In genomic region chr13:25018316-25018715, GRCm38 (mm10) we compare ENCODE assay signal across 9 mouse cellular contexts. TPM values are rescaled to one million over a fixed set of nuclear protein-coding genes. Genes with fewer than 3 reads are reported as not detected.
A peak's percentile ranks its signal among the peaks of the same experiment; 100 is the strongest.
DNase-seq lines count a peak whose midpoint lies in the region; ATAC-seq and TF ChIP-seq lines count a peak whose summit lies in the region.
"Had no signal": no experiment of that assay in that cellular context is flagged by ENCODE, and none has a peak within 500 bp of the region (broad histone marks: within the 10 kb centered on the region; RNA-seq: fewer than 3 reads in every experiment).

No protein-coding gene starts in this region.

- TF ChIP-seq CTCF in liver, embryonic 14.5 days (IDR thresholded peaks at IDR 0.05; ENCODE audit: low read depth): no peak

- ATAC-seq in kidney, embryonic 15.5 days (replicated peaks; ENCODE audit: low FRiP score): no peak
- ATAC-seq in embryonic facial prominence, embryonic 13.5 days (ENCODE audit: insufficient number of reproducible peaks, insufficient read depth, low FRiP score, low TSS enrichment, low read depth): no peak
- ATAC-seq in liver, embryonic 14.5 days (ENCODE audit: insufficient read depth): no peak

- peak overlapping the region; percentile 89; the same call in 1 of the 2 replicates for H3K4me2 ChIP-seq in kidney, embryonic 15.5 days
- peak overlapping the region; percentile 76 for H3K4me2 ChIP-seq in embryonic facial prominence, embryonic 13.5 days
- peak overlapping the region; percentile 89 for H3K4me2 ChIP-seq in liver, embryonic 14.5 days (ENCODE audit: low read depth)

- H3K27me3 ChIP-seq in kidney, embryonic 15.5 days: no peaks in the 10 kb centered on the region
- no peaks in the 10 kb centered on the region for H3K27me3 ChIP-seq in embryonic facial prominence, embryonic 13.5 days
- no peaks in the 10 kb centered on the region for H3K27me3 ChIP-seq in liver, embryonic 14.5 days (ENCODE audit: control insufficient read depth, insufficient read depth, low read length)

- peak overlapping the region; percentile 82 for H3K9ac ChIP-seq in kidney, embryonic 15.5 days
- peak overlapping the region; percentile 89; the same call in 1 of the 2 replicates for H3K9ac ChIP-seq in embryonic facial prominence, embryonic 13.5 days
- H3K9ac ChIP-seq in liver, embryonic 14.5 days (replicated peaks): no peak overlapping the region; the same call in 1 of the 2 replicates

- no peaks in the 10 kb centered on the region for H3K9me3 ChIP-seq in kidney, embryonic 15.5 days (replicated peaks)
- no peaks in the 10 kb centered on the region for H3K9me3 ChIP-seq in embryonic facial prominence, embryonic 13.5 days
- no peaks in the 10 kb centered on the region for H3K9me3 ChIP-seq in liver, embryonic 14.5 days (ENCODE audit: control insufficient read depth, low read length)

- no peak for DNase-seq in kidney, adult 8-10 months
- DNase-seq in liver, embryonic 14.5 days (ENCODE audit: low read depth in 3 of 3, low spot score in 3 of 3): no peak
- DNase-seq in right cerebral cortex, postnatal 25 days: no peak
- DNase-seq in cerebellum, adult 11 months: no peak
- DNase-seq: adrenal gland, postnatal 10 days; cerebellum, postnatal 36 days had no signal

- H3K4me1 ChIP-seq in kidney, embryonic 15.5 days: peaks cover 19% of the 10 kb centered on the region
- peaks cover 10% of the 10 kb centered on the region for H3K4me1 ChIP-seq in brown adipose tissue, adult 24 weeks (ENCODE audit: control insufficient read depth, insufficient read depth, insufficient read length, low read length)
- H3K4me1 ChIP-seq in embryonic facial prominence, embryonic 13.5 days: peaks cover 14% of the 10 kb centered on the region
- H3K4me1 ChIP-seq in liver, embryonic 14.5 days (replicated peaks; ENCODE audit: control insufficient read depth in 2 of 2, insufficient read depth in 2 of 2, low read length in 1 of 2): peaks cover 6 to 15% of the 10 kb centered on the region in 2 experiments

- TF ChIP-seq EP300 in liver, embryonic 14.5 days (IDR thresholded peaks at IDR 0.05; ENCODE audit: low read depth): no peak

- H3K36me3 ChIP-seq in kidney, embryonic 15.5 days: peaks cover 7% of the 10 kb centered on the region; the same call in 1 of the 2 replicates
- H3K36me3 ChIP-seq in embryonic facial prominence, embryonic 13.5 days: peaks cover 13% of the 10 kb centered on the region; the same call in 1 of the 2 replicates
- H3K36me3 ChIP-seq in liver, embryonic 14.5 days (replicated peaks; ENCODE audit: control insufficient read depth, insufficient read depth, low read depth): no peaks in the 10 kb centered on the region; the same call in 1 of the 2 replicates

- H3K4me3 ChIP-seq in kidney, embryonic 15.5 days (replicated peaks): peak overlapping the region; percentile 82; the same call in 1 of the 2 replicates
- H3K4me3 ChIP-seq in brown adipose tissue, adult 24 weeks (ENCODE audit: insufficient read depth, low read depth, low read length): 0 out of 2 replicates have a peak overlapping the region, but pooled peaks have one; percentile 11
- no peak overlapping the region; the same call in 1 of the 2 replicates for H3K4me3 ChIP-seq in embryonic facial prominence, embryonic 13.5 days
- H3K4me3 ChIP-seq in liver, embryonic 14.5 days (ENCODE audit: insufficient read depth in 1 of 2, low read depth in 2 of 2, low read length in 2 of 2): no peak overlapping the region; a peak in 1 of 4 replicates

- H3K27ac ChIP-seq in kidney, embryonic 15.5 days: no peak overlapping the region
- H3K27ac ChIP-seq in brown adipose tissue, adult 24 weeks (replicated peaks; ENCODE audit: low read depth, low read length): no peak overlapping the region
- no peak overlapping the region for H3K27ac ChIP-seq in embryonic facial prominence, embryonic 13.5 days
- H3K27ac ChIP-seq in liver, embryonic 14.5 days: no peak overlapping the region

- WGBS in kidney, embryonic 15.5 days: 93% methylated on average over 9 of the region's 9 CpGs
- 94% methylated on average over 9 of the region's 9 CpGs for WGBS in embryonic facial prominence, embryonic 13.5 days
- WGBS in liver, embryonic 14.5 days (ENCODE audit: insufficient replicate concordance): 82% methylated on average over 9 of the region's 9 CpGs

RNA-seq across cellular contexts. Expression of gene Mrs2, which starts 1.9 kb away (rescaled TPM):
- polyA plus RNA-seq in kidney, embryonic 15.5 days (2015; fragmentation: Nextera tagmentation; extraction: Ambion mirVana): 15.1 and 17.4 TPM in 2 replicates
- polyA plus RNA-seq in brown adipose tissue, adult 24 weeks (2012; ENCODE audit: insufficient read depth, insufficient read length, missing spikeins): 35.9 and 46.7 TPM in 2 replicates
- polyA plus RNA-seq in embryonic facial prominence, embryonic 13.5 days (2015; fragmentation: Nextera tagmentation; extraction: Ambion mirVana): 14.0 and 15.1 TPM in 2 replicates
- polyA plus RNA-seq in liver, embryonic 14.5 days (2012; rRNA removed): 4.9 and 8.4 TPM in 2 replicates
- 16.6 and 17.7 TPM in 2 replicates for polyA plus RNA-seq in liver, embryonic 14.5 days (2014; fragmentation: Nextera tagmentation; extraction: Ambion mirVana)

RNA-seq across cellular contexts. Expression of gene Dcdc2a, which starts 37.5 kb away (rescaled TPM):
- polyA plus RNA-seq in kidney, embryonic 15.5 days (2015; fragmentation: Nextera tagmentation; extraction: Ambion mirVana): 40.0 and 45.1 TPM in 2 replicates
- polyA plus RNA-seq in brown adipose tissue, adult 24 weeks (2012; ENCODE audit: insufficient read depth, insufficient read length, missing spikeins): not detected in 2 replicates
- 0.73 and 1.3 TPM in 2 replicates for polyA plus RNA-seq in embryonic facial prominence, embryonic 13.5 days (2015; fragmentation: Nextera tagmentation; extraction: Ambion mirVana)
- polyA plus RNA-seq in liver, embryonic 14.5 days (2012; rRNA removed): 0.03 and 0.08 TPM in 2 replicates
- 0.27 TPM in 1 of 2 replicates, not detected in the other for polyA plus RNA-seq in liver, embryonic 14.5 days (2014; fragmentation: Nextera tagmentation; extraction: Ambion mirVana)

Comparison
In these comparisons a context has a peak if more than half of its experiments do, and no peak if none do; other contexts are left out.
1. H3K4me3 ChIP-seq: peak in kidney, embryonic 15.5 days (single experiment) and brown adipose tissue, adult 24 weeks (single experiment); none in embryonic facial prominence, embryonic 13.5 days (single experiment) and liver, embryonic 14.5 days (0 of 2).
2. RNA of gene Dcdc2a, which starts 37.5 kb away (polyA plus RNA-seq): 40.0 to 45.1 TPM in kidney, embryonic 15.5 days; 0.73 to 1.3 TPM in embryonic facial prominence, embryonic 13.5 days, 0.03 to 0.27 TPM in liver, embryonic 14.5 days and not detected in brown adipose tissue, adult 24 weeks; every median in the first group is over 10 times any median in the second.
3. Peak in every context shown above with its lines, with median percentiles within 50 percentile points of each other: H3K4me2 ChIP-seq.